Mouse (Mus musculus) kidney, adult 18-20 months (tissue): ENCODE measurements around the gene B4galnt1.

ENCODE experiments used
- DNase-seq: peaks from one replicate; pipeline ENCODE4 v3.0.0; 2021

Gene B4galnt1

DNA sequence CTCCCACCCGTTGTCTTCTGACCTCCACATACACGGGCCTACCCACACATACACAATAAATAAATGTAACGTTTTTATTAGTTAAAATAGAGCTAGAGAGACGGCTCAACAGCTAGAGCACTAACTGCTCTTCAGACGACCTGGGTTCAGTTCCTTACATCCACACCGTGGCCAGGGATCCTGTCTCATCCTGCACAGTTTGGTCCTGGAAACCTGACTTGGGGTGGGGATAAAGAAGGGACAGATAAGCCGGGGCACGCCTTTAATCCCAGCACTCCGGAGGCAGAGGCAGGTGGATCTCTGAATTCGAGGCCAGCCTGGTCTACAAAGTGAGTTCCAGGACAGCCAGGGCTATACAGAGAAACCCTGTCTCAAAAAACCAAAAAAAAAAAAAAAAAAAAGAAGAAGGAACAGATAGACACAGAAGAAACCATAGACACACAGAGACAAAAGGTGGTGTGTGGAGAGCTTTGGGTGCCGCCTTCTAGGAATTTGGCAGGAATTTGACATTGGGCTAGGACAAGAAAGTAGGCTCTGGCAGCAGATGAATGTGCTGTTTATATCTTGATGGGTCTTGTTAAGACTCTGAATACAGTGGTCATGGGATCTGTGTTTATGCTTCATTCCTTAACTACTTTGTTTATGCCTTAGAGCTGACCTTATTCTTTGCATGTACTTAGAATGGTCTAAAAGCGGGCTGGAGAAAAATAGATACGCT lies 48.8 kb downstream of the B4galnt1 start:
- DNase-seq = no peak

DNA sequence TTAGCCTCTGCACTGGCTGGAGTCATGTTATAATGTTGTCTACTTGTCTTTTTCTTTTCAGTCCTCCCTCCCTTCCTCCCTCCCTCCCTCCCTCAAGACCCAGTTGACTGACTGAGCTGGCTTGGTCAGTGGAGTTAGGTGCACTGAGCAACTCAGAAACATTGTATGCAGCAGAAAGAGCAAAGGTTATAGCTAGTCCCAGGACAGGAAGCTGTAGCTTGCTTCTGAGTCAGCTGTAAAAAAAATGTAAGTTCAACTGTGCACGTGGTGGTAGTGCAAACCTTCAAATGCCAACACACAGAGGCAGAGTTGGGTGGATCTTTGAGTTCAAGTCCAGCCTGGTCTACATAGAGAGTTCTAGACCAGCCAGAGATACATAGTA lies 49.4 kb downstream of the B4galnt1 start:
- no peak for DNase-seq

DNA sequence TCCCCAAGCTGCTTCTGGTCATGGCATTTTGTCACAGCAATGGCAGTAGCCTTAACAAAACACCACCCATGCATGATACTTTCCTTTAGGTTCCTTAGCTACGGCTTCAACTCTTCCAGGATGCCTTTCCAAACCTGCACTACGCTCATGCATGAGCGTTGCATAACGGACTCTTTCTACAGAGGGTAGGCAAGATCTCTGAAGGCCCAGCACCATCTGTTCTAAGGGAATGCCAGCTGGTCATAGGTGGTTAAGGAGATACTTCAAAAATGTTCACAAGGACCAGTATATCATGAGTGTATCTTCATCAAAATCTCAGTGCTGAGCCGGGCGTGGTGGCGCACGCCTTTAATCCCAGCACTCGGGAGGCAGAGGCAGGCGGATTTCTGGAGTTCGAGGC lies 51.4 kb downstream of the B4galnt1 start:
- DNase-seq = no peak

DNA sequence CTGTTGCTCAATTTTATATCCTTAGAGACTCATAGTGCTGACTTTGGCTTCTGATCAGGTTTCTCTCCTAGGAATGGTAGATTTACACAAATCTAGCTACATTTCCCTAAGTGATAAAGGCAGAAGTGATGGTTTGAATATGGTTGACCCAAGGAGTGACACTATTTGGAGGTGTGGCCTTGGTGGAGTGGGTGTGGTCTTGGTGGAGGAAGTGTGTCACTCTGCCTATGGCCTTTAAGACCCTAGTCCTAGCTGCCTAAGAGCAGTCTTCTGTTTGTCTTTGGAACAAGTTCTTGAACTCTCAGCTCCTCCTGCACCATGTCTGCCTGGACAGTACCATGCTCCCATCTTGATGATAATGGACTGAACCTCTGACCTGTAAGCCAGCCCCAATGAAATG lies 52.2 kb downstream of the B4galnt1 start:
- DNase-seq = no peak

DNA sequence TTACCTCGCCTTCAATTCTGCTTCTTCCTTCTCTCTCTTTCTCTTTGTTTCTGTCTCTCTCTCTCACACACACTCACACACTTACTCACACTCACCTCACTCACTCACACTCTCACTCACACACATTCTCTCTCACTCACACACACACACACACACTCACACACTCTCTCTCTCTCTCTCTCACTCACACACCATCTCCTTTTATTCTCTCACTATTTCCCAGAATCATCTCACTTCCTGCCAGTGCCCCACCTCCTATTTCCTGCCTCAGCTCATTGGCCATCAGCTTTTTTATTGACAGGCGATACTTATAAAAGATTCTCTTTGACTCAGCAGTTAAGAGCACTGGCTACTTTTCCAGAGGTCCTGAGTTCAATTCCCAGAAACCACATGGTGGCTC lies 53.3 kb downstream of the B4galnt1 start:
- no peak for DNase-seq
